Mouse (Mus musculus) brain, embryonic 18.5 days (tissue): ENCODE data around the gene Cd247.

Source experiments
- DNase-seq: peaks from one replicate; pipeline ENCODE4 v3.0.0-alpha.2; 2012; ENCODE audit warnings: low read depth, low spot score

Gene Cd247

DNA sequence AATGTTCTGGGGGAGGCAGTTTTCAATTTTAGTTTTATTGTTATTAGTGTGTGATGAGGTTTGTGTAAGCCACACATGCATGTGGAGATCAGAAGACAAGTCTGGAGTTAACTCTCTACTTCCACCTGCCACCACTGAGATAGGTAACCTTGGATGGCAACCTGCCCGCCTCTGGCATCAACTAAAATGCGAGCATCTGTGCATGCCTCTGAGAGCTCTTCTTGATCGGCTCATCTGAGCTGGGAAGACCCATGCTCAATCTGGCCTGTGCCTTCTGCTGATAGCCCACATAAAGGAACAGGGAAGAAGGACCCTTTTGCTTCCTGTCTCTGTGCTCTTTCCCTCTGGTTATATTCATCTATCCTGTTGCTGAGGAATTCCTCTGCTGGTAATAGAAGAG is 121.0 kb downstream of the Cd247 start:
- no peak for DNase-seq

DNA sequence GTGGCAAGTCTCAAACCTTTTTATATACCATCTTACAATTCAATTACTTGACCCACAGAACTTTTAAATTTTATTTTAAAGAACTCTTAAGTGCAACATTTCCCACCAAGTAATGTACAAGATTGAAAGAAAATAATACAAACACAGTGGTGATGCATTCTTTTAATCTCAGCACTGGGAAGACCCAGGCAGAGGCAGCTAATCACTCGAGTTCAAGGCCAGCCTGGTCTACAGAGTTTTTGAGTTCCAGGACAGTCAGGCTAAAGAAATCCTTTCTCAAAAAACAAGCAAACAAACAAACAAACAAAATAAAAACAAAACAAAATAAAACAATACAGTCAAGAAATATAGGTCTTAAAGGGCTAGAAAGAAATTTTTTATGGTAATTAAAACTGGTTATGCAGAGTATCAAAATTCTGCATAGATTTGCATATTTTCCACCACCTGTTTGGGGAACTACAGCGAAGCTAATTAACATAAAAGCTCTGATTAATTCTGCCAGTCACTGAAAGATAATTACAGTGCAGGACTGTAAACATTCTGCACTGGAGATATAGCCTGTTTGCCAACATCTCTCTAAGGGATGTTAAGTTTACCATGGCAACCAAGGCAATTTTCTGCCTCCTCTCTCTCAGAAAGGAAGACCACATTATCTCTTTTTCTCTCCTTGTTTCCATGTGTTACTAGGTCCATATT is 125.4 kb downstream of the Cd247 start:
- DNase-seq: no peak

DNA sequence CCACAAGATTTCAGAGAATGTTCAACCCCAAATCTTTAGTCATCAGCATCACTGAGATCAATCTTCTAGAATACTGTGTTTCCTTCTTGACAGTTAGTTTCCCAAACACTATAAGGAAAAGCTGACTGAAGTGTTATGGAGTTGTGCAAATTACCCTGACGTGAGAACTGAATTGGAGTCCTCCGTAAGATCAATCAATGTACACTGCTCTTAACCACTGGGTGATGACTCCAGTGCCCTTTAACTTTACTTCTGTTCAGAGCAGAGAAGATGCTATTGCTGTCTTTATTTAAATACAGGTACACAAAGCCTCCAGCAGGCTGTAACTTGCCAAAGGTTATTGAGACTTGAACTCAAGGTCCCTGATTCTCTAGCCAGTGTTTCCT is 125.9 kb downstream of the Cd247 start:
- DNase-seq: no peak

DNA sequence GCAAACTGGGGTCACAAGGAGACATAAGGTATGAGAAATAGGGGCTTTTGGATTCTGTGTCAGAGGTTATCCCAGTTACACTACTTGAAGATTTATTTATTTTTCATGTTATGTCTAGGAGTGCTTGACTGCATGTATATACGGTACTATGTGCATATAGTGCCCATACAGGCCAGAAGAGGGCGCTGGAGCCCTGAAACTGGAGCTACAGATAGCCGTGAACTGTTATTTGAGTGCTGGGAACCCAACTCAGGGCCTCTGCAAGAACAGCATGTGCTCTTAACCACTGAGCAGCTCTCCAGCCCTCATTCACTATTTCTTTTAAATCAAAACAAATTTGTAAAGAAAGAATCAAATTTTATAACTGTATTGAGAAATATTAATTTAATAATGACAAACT is 132.5 kb downstream of the Cd247 start:
- no peak for DNase-seq

DNA sequence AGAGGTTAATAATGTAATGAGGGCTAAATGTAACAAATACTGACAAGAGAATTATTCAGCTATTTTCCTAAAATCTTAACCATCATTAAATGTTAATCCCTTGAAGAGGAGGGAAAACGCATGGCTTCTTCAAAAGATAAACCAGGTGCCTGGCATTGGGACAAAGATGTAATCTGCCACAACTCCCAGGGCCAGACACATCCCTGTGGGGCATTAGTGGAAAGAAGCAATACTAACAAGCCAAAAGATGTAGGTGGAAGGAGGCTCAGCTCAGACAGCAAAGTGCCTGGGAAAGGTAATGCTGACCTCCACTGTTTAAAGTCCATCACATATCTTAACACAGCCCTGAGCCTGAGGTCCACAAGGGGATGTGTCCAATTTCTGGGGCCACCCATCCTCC is 134.0 kb downstream of the Cd247 start:
- DNase-seq: no peak

DNA sequence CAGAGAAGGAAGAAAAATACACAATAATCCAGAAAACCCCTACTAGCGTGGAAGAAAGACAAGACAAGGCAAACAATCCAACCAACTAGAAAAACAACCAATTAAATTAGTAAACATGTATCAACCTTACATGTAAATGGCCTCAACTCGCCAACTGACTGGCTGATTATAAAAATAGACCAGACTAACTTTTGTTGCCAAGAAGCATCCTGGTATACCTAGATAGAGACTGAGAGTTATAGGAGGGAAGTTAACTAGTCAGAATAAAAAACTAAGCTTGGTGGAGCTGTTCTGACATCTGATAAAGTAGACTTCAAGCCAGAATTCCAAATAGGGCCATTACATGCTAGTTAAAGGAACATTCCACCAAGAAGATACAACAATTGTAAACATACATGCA is 136.7 kb downstream of the Cd247 start:
- DNase-seq: no peak
